Mouse (Mus musculus) liver, adult 10 weeks (tissue): ENCODE measurements around the gene Rprm. TPM values are rescaled to one million over a fixed set of nuclear protein-coding genes. Genes with fewer than 3 reads are reported as not detected.

Source experiments
- polyA plus RNA-seq: library from polyadenylated mRNA; stranded (reverse); fragments of 350-450 nt; fragmentation: Illumina TruSeq; extraction: RNeasy Lipid Tissue Mini Kit (QIAGEN cat#74804); gene quantifications from one replicate; pipeline ENCODE4 v1.2.3, GENCODE M21; 2014; ENCODE audit warnings: low read depth, low replicate concordance

The Rprm gene
- not detected for polyA plus RNA-seq

DNA sequence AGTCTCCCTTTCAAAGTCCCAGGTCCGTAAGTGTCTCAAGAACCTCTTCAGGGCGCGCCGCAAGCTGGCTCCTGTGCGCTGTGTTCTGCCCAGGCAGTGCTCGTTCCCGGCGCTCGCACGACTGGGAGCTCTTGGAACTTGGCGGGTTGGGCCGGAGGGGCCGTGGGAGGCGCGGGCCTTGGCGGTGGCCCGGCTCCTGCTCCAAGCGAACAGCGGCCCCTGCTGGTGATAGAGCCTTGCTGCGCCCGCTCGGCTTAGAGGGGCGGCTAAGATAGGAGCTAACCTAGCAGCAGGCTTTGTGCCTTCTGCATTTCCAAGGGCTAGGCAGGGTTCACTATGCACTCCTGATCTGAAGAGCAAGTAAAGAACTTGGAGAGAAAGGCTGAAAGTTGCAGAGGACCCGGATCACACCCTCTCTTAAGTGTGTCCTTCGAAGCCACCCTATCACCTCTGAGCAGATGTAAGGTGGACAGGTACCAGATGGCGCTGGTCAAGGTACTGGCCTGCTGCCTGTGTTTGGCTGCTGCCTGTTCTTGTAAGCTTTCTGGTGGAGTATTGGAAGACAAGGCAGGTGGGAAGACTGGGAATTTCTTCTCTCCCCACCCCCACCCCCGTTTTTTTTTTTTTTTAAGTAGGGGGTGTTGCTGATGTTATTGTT, at the start of gene Rprm:
Rprm (minus strand) TSS at position 123 of the 658 bp plus-strand sequence.

